Mouse (Mus musculus) myocyte (in vitro differentiated cells): ENCODE results near the gene Ercc1. TPM values are rescaled to one million over a fixed set of nuclear protein-coding genes. Genes with fewer than 3 reads are reported as not detected.
A peak's percentile ranks its signal among the peaks of the same experiment; 100 is the strongest.

ENCODE experiments used
- H3K27me3 ChIP-seq: one replicate; pipeline ENCODE4 v1.6.1; 2011; ENCODE audit not compliant: control insufficient read depth, insufficient read depth, insufficient read length
- H3K36me3 ChIP-seq: one replicate; pipeline ENCODE4 v1.6.1; 2011; ENCODE audit not compliant: control insufficient read depth, insufficient read depth
- H3K4me2 ChIP-seq: one replicate; pipeline ENCODE4 v1.6.1; 2011; ENCODE audit warnings: low read depth, control low read depth
- H3K4me3 ChIP-seq: one replicate; pipeline ENCODE4 v1.5.1; 2011; ENCODE audit warnings: mild to moderate bottlenecking, control low read depth, moderate library complexity
- H3K79me2 ChIP-seq: one replicate; pipeline ENCODE4 v1.6.1; 2011; ENCODE audit not compliant: control insufficient read depth, insufficient read depth
- H3ac ChIP-seq: one replicate; pipeline ENCODE4 v1.6.1; 2011; ENCODE audit not compliant: control insufficient read depth, insufficient read length
- CEBPB ChIP-seq: IDR thresholded peaks from 2 replicates; pipeline ENCODE4 v1.6.1; 2011; ENCODE audit warnings: mild to moderate bottlenecking, moderate library complexity; ENCODE audit not compliant: poor library complexity, insufficient read depth, severe bottlenecking
- E2F4 ChIP-seq: IDR thresholded peaks from one replicate; pipeline ENCODE4 v1.6.1; 2011; ENCODE audit warnings: mild to moderate bottlenecking, control low read depth, moderate library complexity; ENCODE audit not compliant: insufficient read depth
- MAX ChIP-seq: IDR thresholded peaks from one replicate; pipeline ENCODE4 v1.6.1; 2011; ENCODE audit warnings: low read depth, mild to moderate bottlenecking, control low read depth
- MYOD1 ChIP-seq, 3 experiments: IDR thresholded peaks; one replicate each; pipeline ENCODE4 v1.6.1; 2011; ENCODE audit warnings: control low read depth in 2 of 3, low read depth in 2 of 3, mild to moderate bottlenecking in 2 of 3, moderate library complexity in 1 of 3; ENCODE audit not compliant: insufficient read length in 2 of 3, control insufficient read depth in 1 of 3
- MYOG ChIP-seq, 3 experiments: IDR thresholded peaks; one replicate each; pipeline ENCODE4 v1.6.1; 2011; ENCODE audit warnings: control low read depth in 2 of 3, low read depth in 2 of 3, mild to moderate bottlenecking in 2 of 3; ENCODE audit not compliant: insufficient read length in 2 of 3, control insufficient read depth in 1 of 3, insufficient read depth in 1 of 3
- POLR2A ChIP-seq: IDR thresholded peaks from one replicate; pipeline ENCODE4 v1.6.1; 2011; ENCODE audit warnings: low read depth, mild to moderate bottlenecking, control low read depth, moderate library complexity; ENCODE audit not compliant: insufficient read length
- POLR2AphosphoS2 ChIP-seq: IDR thresholded peaks from one replicate; pipeline ENCODE4 v1.6.1; 2011; ENCODE audit warnings: low read depth, control low read depth; ENCODE audit not compliant: insufficient read length
- REST ChIP-seq: IDR thresholded peaks from one replicate; pipeline ENCODE4 v1.6.1; 2011; ENCODE audit warnings: mild to moderate bottlenecking, control low read depth, moderate library complexity; ENCODE audit not compliant: insufficient read depth, insufficient read length
- SRF ChIP-seq: IDR thresholded peaks from one replicate; pipeline ENCODE4 v1.6.1; 2011; ENCODE audit warnings: low read depth; ENCODE audit not compliant: control insufficient read depth, insufficient read length
- TCF12 ChIP-seq: IDR thresholded peaks from one replicate; pipeline ENCODE4 v1.6.1; 2011; ENCODE audit warnings: mild to moderate bottlenecking, control low read depth; ENCODE audit not compliant: poor library complexity, insufficient read depth, severe bottlenecking
- TCF3 ChIP-seq: IDR thresholded peaks from one replicate; pipeline ENCODE4 v1.6.1; 2011; ENCODE audit warnings: low read depth, control low read depth; ENCODE audit not compliant: insufficient read length
- USF1 ChIP-seq: IDR thresholded peaks from one replicate; pipeline ENCODE4 v1.6.1; 2011; ENCODE audit warnings: low read depth, mild to moderate bottlenecking, control low read depth, moderate library complexity
- polyA plus RNA-seq: library from polyadenylated mRNA; unstranded; fragments of >200 nt; fragmentation: generic; extraction: Trizol; gene quantifications from one replicate; pipeline ENCODE4 v1.2.1, GENCODE M21; 2012; ENCODE audit warnings: missing spikeins

The Ercc1 gene
- polyA plus RNA-seq, 1 experiment, result 83.1 TPM

DNA sequence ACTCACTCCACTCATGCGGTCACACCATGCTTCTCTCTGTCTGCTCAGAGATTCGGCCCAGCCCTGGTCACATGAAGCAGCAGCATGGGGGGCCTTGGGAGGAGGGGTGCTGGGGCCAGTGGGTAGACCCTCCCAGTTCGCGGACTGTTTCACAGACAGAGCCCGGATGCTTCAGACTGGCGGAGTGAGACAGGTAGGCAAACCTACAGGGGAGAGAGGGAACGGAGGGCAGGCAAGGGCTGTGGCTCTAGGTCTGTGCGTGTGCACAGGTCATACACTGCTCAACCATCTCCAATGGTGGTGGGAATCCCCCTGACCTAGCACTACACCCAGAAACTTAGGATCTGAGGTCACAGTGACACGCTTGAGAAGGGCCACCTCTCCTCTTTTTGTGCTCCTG lies 25.1 kb upstream of the Ercc1 start:
- H3K79me2 ChIP-seq, result no peaks in the 10 kb centered on the region
- H3K27me3 ChIP-seq, result no peaks in the 10 kb centered on the region
- peak overlapping the region; percentile 89 for H3K4me2 ChIP-seq
- no peak overlapping the region for H3ac ChIP-seq
- no peak overlapping the region for H3K4me3 ChIP-seq
- H3K36me3 ChIP-seq, result no peaks in the 10 kb centered on the region
- TF ChIP-seq MYOG (IDR thresholded peaks at IDR 0.05; ENCODE audit: control insufficient read depth in 1 of 3, insufficient read depth in 1 of 3, insufficient read length in 2 of 3, low read depth in 2 of 3) (no peak), POLR2A (no peak), MAX (no peak), MYOD1 (IDR thresholded peaks at IDR 0.05; ENCODE audit: control insufficient read depth in 1 of 3, insufficient read length in 2 of 3, low read depth in 2 of 3) (no peak)

DNA sequence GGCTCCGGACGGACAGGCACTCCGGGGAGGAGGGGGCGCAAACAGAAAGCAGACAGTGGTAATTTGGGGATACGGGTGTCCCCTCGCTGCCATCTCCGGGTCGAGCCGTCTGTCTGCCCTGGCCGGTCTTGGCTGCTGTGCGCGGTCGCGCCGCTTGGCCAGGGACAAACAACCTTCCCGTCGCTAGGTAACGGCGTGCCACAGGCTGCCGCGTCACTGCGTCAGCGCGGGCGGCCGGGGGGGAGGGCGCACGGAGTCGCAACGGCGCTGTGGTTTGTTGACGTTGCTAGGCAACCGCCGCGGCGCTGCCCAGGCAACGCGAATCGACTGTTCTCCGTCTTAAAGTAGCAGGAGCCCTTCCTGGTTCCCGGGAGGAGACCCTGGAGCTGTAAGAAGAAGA lies 24.7 kb upstream of the Ercc1 start:
- Histone ChIP-seq H3ac (no peak overlapping the region), H3K4me3 (no peak overlapping the region), H3K36me3 (no peaks in the 10 kb centered on the region), H3K79me2 (no peaks in the 10 kb centered on the region), H3K4me2 (peak overlapping the region; percentile 89), H3K27me3 (no peaks in the 10 kb centered on the region)
- TF ChIP-seq MAX, result no peak
- TF ChIP-seq POLR2AphosphoS2, result peak; percentile 64
- TF ChIP-seq MYOD1 (IDR thresholded peaks at IDR 0.05; ENCODE audit: control insufficient read depth in 1 of 3, insufficient read length in 2 of 3, low read depth in 2 of 3), result peak in 1 of 3 experiments; percentile 36
- TF ChIP-seq E2F4, result no peak
- TF ChIP-seq TCF3, result no peak
- no peak for TF ChIP-seq USF1
- TF ChIP-seq REST, result no peak
- no peak for TF ChIP-seq TCF12
- peak; percentile 67 for TF ChIP-seq POLR2A
- no peak for TF ChIP-seq CEBPB
- no peak for TF ChIP-seq SRF
- TF ChIP-seq MYOG (IDR thresholded peaks at IDR 0.05; ENCODE audit: control insufficient read depth in 1 of 3, insufficient read depth in 1 of 3, insufficient read length in 2 of 3, low read depth in 2 of 3), result no peak

DNA sequence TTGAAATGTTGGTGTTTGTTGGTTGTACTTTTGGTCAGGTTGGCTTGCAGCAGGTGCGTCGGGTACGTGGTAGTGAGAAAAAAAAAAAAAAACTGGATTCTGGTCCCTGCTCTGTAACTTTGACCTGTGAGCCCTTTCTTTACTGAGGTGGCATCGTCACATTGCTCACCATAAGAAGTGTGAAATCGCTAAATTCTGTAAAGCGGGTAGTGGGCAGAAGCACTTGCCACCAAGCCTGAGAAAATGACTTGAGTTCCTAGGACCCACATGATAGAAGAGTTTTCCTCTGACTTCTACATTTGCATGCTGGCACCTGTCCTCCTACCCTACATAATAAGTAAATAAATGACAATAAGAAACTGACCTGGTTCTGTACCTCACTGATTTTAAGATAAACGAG lies 23.9 kb upstream of the Ercc1 start:
- H3K36me3 ChIP-seq, result no peaks in the 10 kb centered on the region
- peak overlapping the region; percentile 89 for H3K4me2 ChIP-seq
- no peaks in the 10 kb centered on the region for H3K27me3 ChIP-seq
- H3ac ChIP-seq, result no peak overlapping the region
- TF ChIP-seq MYOG (IDR thresholded peaks at IDR 0.05; ENCODE audit: control insufficient read depth in 1 of 3, insufficient read depth in 1 of 3, insufficient read length in 2 of 3, low read depth in 2 of 3) (no peak), POLR2A (no peak), USF1 (no peak), TCF12 (no peak), MAX (no peak), TCF3 (no peak), MYOD1 (IDR thresholded peaks at IDR 0.05; ENCODE audit: control insufficient read depth in 1 of 3, insufficient read length in 2 of 3, low read depth in 2 of 3) (no peak), CEBPB (no peak), REST (no peak), E2F4 (no peak)
- no peak overlapping the region for H3K4me3 ChIP-seq
- H3K79me2 ChIP-seq, result no peaks in the 10 kb centered on the region

DNA sequence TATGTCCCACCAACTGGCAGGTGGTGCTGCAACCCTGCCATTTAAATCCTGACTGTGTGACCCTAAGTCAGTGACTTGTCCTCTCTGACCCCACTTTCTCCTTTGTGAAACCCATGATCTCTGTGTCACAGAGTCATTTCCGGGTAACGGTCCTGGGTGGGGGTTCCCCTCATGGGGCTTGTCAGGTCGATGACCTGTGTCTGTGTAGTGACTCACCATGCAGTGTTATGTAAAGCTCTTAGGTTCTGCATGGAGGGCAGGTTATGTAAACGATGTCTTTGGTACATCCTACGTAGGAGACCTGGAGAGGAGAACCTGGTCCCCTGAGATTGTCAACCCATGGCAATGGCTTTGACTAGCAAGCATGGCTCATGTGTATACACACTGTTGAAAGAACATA lies 23.1 kb upstream of the Ercc1 start:
- Histone ChIP-seq H3ac (no peak overlapping the region), H3K27me3 (no peaks in the 10 kb centered on the region), H3K4me2 (no peak overlapping the region), H3K36me3 (no peaks in the 10 kb centered on the region), H3K79me2 (no peaks in the 10 kb centered on the region), H3K4me3 (no peak overlapping the region)
- TF ChIP-seq MYOD1 (IDR thresholded peaks at IDR 0.05; ENCODE audit: control insufficient read depth in 1 of 3, insufficient read length in 2 of 3, low read depth in 2 of 3), result no peak
- TF ChIP-seq CEBPB, result no peak
- TF ChIP-seq POLR2A, result no peak
- no peak for TF ChIP-seq TCF3
- TF ChIP-seq TCF12, result no peak
- no peak for TF ChIP-seq SRF

DNA sequence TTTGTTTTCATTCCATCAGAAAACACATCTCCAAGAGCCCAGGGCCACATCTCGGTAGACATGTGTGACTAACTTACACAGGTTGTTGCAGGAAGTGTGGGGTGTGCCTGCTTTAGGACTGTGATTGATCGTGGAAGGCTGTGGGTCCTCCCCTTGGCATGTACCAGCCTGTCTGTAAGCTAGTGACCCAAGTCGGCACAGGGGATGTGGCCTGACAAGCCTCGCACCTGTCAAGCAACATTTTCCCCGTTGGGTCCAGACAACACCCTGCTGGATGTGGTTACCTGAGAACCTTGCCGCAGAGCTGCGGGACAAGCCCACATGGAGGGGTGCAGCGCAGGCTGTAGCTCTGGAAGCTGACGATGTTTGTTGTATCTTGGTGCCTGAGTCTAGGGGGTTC lies 22.1 kb upstream of the Ercc1 start:
- no peaks in the 10 kb centered on the region for H3K27me3 ChIP-seq
- TF ChIP-seq REST (no peak), USF1 (no peak), E2F4 (no peak), TCF3 (no peak), POLR2A (no peak), POLR2AphosphoS2 (no peak), SRF (no peak), MYOG (IDR thresholded peaks at IDR 0.05; ENCODE audit: control insufficient read depth in 1 of 3, insufficient read depth in 1 of 3, insufficient read length in 2 of 3, low read depth in 2 of 3) (no peak), TCF12 (no peak), CEBPB (no peak), MAX (no peak), MYOD1 (IDR thresholded peaks at IDR 0.05; ENCODE audit: control insufficient read depth in 1 of 3, insufficient read length in 2 of 3, low read depth in 2 of 3) (no peak)
- no peaks in the 10 kb centered on the region for H3K79me2 ChIP-seq
- no peak overlapping the region for H3K4me3 ChIP-seq
- no peak overlapping the region for H3K4me2 ChIP-seq
- H3ac ChIP-seq, result no peak overlapping the region
- H3K36me3 ChIP-seq, result no peaks in the 10 kb centered on the region
